Mouse (Mus musculus) forelimb bud, embryonic 11.5 days (tissue): ENCODE measurements around the gene Mocs1.

Source experiments
- DNase-seq: peaks from one replicate; pipeline ENCODE4 v3.0.0-alpha.2; 2012; ENCODE audit warnings: low read depth, low spot score

The Mocs1 gene

DNA sequence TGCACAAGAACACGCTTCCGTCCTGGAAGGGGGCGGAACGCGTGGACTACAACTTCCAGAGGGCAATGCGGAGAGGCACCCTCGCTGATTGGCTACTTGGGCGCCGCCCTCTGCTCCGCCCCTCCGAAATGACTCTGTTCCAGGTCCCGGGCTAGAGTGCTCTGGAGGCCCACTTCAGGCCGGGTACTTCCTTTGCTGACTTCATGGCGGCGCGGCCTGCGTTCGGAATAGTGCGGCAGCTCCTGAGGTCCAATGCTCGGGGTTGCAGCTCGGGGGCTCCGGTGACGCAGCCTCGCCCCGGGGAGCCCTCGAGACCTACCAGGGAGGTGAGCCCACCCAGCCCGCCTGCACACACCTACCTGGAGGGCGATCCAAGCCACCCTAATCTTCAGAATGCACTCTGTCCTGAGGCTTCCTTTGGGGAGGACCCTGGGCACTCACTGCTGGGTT is at the start of gene Mocs1:
Gene Mocs1 (plus strand): TSS at position 124 of the 450 bp plus-strand sequence.
- DNase-seq: peak; percentile 91

DNA sequence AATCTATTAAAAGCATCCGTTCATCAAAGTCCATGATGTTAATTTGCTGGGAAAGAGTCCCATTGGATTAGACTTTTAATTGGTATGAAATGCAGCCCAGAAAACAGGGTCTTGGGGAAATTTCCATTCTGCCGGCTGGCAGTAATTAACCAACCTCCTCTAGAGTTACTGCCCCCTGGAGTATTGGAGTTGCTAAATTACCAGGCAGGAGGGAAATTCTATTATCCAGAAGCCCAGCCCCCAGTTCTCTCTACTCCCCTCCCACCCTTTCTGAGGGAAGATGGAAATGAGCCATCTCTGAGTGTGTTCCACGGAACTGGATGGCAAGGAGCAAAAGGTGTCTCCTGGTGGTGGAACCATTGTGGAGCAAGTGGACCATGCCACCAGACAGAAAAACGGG is 48.5 kb upstream of the Mocs1 start:
- DNase-seq: no peak

DNA sequence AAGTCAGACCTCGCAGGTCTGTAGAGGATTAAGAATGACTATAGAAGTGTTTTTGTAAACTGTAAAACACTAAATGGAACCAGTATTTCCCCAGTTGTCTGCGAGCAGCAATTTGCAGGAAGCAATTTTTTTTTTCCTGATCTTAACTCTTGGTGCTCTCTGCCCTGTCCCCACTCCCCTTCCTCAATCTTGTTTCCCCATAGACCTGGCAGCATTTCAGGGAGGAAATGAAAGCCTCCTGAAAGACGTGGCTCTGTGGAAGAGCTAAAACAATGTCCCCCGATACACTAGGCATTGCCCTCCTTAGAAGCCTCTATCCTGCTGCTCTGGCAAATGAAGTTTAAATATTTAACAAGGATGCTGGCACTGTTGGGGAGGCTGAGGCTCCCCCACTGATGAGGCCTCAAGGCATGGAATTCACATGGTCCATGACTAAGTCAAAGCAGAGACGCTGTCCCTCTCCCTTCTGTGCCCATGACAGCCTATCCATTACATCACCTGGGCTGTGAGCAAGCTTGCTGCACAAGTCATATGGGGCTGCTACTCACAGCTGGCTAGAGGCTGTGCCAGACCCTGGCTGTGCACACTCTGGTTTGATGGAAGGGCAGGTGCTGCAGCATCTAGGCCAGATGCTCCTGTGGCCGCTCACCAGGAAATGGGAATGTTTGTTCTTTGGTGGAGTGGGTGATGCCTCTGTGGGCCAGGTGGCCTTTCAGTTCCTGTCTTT is 43.8 kb upstream of the Mocs1 start:
- DNase-seq: peak; percentile 35

DNA sequence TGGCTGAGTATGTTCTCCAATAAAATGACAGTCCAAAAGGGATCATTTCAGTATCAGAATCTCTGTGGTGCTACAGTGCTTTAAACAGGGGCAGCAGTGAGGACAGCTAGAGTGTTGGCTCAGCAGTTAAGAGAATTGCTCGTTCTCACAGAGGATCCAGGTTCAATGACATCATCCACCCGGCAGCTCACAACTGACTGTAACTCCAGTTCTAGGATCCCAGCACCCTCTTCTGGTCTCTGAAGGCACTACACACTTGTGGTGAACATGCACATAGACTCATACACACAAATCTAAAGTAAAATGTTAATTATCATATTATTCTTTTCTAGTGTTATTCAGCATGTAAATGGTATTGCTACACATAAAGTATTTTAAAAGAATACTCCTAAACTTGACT is 40.4 kb upstream of the Mocs1 start:
- no peak for DNase-seq

DNA sequence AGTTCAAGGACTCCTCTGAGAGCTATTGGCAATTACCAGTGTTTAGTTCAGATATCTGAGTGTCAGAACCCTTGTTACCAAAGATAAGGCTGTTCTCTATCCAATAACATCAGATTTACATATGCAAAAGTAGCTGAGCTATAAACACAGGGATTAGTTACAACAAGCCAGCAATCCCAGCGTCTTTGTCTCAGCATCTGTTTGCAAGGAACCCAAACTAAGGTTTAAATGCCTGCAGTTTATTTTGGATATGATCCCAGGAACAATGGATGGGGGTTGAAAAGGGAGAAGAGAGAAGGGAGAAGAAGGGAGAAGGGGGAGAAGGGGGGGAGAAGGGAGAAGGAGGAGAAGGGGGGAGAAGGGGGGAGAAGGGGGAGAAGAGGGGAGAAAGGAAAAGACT is 35.4 kb upstream of the Mocs1 start:
- DNase-seq: no peak

DNA sequence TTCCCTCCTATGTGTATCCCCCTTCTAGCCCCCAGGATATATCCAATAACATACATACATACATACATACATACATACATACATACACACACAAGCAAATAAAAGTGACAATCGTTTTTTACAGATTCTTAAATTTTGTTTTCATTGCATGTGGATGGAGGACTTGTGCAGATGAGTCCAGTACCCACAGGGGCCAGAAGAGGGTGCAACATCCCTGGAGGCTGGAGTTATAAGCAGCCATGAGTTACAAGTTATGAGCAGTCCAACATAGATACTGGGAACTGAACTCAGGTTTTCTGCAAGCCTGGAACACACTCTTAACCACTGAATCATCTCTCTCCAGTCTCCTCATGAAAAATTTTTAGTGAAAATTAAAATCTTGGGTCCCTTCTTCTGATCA is 33.3 kb upstream of the Mocs1 start:
- DNase-seq: no peak

DNA sequence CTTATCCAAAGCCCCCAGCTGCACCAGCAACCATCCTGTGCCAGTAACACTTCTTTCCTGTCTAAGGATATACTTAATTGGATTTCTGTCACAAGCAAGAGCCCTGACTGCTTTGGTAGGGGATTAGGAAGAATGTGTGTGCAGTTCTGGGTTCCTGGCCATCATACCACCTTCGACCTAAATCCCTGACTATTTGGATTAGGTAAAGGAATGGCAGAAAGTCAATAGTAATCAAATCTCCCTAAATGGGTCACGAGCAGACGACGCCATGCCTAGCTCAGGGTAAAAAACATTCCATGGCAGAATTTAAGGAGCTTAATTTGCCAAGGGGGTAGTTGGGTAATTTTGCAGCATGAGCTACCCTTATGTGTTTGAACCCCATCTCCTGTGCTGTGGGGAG is 28.6 kb upstream of the Mocs1 start:
- no peak for DNase-seq

DNA sequence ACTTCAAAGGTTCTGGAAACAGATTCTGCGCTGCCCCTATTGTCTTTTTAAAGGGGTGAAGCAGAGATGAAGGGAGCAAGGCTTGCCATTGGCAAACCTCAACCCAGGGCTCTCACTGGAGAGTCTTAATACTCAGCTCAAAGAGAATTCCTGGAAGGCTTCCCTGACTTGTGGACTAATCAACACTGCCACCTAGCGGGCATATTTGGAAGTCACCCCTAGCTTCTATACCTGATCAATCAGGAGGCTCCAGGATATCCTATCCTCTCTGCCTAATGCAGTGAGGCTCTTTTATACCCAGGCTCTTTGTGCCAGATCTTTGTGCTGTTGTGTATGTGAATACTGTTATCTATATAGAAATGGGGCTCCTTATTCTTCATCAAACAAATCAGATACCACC is 28.0 kb upstream of the Mocs1 start:
- peak; percentile 85 for DNase-seq

DNA sequence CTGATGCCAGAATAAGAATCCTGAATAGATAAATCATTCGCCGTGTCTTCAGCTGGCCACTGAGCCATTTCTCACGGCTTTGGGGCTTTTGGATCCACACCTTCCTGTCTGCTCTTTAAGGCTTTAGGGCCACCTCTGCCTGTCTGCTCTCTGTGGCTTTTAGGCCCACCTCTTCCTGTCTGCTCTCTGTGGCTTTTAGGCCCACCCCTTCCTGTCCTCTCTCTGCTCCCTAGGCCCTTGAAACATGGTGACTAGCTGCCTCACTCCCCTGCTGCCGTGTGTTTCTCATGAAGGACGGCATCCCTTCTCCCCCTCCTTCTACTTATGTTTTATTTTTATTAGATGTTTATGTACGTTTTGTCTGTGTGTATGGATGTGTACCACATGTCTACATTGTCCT is 25.0 kb upstream of the Mocs1 start:
- DNase-seq: no peak

DNA sequence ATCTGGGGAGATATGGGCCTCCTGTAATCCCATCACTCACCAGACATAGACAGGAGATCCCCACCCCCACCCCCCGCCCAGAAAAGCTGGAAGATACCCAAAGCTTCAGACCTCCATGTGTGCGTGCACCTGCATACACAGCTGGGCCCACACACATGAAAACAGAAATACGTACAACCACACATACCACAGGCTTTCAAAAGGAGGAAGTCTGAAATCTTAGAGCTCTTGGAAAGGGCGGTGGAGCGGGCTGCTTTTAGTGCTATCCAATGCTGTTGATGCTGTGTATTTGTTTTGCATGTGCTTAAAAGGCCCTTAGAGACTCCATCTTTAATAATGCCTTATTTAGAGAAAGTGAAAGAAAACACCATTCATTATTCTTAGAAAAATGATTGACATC is 22.2 kb upstream of the Mocs1 start:
- DNase-seq: no peak

DNA sequence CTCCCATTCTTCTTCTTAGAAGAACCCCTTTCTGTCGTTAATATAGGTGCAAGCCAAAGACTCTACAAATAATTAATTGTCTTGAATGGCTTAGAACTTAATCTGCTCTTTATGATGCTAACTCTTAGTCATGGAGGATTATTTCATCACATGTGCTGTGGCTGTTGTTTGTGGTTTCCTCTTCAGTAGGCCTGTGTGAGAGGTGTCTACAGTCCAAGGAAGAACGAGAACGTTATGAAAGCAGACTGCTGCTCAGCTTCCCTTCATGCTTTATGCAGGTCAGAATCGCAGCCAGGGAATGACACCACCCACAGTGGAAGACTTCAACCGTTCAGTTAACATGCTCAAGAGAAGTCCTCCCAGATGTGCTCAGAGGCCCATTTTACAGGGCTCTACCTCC is 15.2 kb upstream of the Mocs1 start:
- DNase-seq: no peak

DNA sequence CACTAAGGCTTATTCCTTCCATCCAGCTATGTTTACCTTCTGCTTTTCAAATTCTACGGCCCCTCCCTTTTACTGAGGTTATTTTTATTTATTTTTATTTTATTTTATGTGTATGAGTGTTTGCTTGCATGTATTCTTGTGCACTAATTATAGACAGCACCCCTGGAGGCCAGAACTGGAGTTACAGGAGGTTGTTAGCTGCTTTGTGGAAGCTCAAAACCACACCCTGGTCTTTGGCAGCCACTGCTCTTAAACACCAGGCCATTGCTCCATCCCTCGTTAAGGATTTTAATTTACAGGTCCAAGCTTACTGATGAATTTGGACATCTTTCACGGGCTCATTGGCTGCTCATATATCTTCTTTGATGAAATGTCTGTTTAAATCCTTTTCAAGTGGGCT is 14.6 kb upstream of the Mocs1 start:
- no peak for DNase-seq

DNA sequence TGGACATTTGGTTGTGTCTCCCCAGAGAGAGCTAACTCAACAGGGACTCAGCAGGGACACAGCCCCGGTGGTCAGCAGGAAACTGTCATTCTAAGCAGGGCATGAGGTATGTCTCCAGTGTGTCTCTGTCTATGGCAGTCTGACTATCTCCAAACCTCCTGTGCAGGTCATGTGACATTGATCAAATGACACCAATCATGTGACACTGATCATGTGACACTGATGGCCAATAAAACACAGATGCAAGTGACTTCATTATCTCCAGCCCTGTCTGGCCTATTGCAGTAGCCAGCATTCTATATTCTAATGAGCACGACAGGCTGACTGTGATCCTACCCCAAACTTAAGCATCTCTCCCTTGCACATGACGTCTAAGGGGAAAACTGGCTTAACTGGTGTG is 11.9 kb upstream of the Mocs1 start:
- no peak for DNase-seq

DNA sequence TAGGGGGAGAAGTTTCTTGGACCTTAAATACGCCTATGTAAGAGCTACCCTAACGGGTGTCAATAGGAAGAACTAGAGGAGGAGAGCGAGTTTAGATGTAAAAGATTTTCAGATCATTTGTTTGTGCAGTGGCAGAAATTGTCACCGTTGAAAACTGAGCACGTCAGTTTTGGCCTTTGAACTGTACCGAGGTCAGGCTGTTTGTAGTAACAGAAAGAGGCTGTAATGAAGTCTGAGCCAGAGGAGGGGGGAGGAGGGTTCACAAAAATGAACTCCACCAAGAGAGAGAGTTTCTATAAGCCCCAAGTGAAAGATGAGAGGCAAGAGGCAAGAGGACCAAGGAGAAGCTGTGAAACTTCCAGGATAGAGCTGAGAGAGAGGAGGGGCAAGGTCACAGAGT is 8.3 kb upstream of the Mocs1 start:
- DNase-seq: no peak

DNA sequence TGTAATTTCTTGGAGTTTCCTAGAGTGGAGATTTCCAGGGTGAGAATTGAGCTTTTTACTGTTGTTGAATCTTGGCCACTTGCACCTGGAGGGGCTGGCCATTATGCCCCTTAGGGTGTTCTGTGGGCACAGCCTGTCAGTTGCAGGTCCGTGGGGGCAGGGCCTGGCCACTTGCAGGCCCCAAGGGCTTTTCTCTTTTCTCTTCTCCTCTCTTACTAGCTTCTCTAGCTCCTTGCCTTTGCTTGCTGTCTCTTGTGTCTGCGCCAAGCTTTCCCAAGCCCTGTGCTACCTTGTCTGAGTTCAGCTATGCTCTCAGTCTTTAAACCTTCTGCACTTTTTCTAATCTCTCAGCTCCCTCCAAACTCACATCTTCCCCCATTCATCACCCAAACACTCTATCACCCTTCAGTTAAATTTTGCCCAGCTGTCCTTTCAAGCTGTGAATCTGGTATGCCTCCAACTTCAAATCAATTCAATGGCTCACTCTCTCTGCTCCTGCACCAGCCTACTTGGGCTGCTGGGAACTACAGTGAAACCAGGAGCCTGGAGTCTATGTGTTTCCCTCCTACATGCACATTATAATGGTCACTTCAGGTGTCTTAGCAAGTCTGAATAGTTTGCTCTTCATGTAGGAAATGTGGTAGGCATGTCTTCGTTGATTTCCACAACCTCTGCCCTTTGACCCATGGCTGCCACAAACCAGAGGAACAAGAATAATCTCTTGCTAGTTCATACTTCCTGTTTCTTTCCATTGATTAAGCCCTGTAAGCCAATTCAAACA is 5.7 kb upstream of the Mocs1 start:
- no peak for DNase-seq

DNA sequence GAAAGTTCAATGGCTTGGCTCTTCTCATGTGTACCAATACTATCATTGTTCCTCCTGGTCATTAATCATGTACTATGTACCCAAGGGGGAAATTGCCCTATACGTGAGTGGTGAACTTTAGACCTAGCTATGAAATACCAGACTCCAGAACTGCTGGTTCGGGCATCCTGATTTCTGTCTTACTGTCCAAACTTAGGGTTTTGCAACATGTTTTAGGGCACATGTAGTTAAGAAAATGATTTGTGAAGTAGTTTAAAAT is 5.2 kb upstream of the Mocs1 start:
- DNase-seq: no peak

DNA sequence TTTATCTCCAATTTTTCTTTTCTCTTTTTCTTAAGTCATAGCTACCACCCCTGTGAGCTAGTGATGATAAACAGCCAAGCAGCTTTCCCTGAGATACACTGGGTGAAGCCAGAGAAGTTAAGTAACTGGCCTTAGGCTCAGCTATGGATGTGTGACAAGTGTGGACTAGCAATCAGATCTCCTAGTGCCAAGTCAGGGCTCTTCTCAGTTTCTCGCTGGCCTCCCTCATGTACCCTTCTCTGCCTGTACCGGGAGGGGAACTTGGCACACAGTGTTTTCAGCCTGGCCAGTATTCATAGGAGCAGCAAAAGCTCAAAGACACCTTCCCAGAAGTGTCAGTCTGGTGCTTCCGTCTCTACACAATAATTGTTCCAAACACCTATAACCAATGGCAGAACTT is 4.3 kb upstream of the Mocs1 start:
- DNase-seq: no peak

DNA sequence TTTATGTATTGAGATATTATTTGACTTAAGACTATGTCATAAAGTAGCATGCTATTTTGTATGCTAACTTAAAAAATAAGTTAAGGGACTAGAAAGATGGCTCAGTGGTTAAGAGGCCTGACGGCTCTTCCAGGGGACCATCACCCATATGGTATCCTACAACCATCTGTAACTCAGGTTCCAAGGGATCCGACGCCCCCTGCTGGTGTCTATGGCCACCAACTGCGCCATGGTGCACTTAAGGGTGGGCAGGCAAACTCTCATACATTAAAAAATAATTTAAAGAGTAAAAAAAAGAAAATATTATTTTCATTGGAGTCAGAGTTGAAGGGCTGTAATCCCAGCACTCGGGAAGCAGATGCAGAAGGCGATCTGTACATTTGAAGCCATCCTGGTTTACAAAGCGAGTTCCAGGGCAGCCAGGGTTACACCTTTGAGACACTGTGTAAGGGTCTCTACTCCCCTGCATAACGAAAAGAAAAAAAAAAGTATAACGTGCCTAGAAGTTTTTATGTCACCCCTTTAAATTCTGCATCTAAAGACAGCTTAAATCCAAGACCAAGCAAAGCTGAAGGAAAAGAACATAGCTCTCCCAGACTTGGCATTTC is 427 bp upstream of the Mocs1 start:
- DNase-seq: peak; percentile 23

DNA sequence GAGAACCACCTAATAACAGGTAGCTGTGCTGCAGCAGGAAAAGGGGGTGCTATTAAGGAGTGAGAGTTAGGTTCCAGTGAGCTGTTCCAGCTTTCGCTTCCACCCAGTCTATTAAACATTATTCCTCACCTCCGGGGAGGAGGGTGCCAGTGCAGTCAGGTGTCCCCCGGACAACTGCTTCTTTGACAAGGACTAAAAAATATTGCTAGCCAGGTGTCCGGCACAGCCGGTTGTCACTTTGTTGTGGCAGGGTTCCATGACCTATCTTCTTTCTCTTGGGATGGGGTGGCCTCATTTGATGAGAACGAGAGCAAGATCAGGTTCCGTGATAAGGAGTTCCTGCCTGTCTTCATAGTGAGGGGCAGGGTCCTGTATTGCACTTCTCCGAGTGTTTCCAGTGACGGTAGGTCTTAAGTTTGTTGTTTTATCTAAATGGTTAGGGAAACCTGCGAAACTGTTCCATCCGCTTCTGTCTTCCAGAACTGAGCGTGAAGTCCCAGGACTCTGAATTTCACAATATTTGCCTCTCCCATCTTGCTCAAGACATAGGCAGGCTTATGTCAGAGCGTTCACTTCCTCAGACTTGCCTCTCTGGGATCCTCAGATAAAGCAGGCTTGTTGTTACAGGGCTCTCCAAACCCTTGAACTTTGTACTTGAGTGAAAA is 721 bp downstream of the Mocs1 start:
- no peak for DNase-seq

DNA sequence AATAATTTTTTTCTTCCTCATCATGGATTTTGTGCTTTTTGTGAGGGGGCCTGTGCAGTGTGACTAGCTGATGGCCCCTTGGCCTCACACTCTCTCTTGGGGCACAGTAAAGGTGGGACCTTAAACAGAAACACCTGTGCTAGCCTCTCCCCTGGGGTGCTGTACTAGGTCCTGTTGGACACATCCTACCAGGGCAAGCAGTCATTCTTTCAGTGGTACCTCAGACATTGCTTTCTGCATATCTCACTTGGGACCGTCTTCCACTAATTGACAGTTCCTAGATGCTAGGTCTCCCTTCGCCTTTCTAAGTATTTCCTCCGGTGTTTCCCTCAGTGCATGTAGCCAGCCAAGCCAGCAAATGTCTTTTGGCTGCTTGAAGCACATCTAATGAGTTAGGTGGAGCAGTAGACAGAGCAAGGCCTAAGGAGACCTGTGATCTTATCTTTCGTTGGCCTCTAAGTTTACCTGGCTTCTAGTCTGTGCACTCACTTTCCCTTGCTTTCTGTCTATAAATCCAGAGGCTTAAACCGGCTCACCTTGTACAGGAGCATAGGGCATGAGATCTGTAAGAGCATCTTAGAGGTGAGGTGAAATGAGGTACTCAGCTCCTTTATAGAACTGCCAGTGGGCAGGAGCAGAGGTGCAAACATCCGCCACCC is 1.4 kb downstream of the Mocs1 start:
- no peak for DNase-seq

DNA sequence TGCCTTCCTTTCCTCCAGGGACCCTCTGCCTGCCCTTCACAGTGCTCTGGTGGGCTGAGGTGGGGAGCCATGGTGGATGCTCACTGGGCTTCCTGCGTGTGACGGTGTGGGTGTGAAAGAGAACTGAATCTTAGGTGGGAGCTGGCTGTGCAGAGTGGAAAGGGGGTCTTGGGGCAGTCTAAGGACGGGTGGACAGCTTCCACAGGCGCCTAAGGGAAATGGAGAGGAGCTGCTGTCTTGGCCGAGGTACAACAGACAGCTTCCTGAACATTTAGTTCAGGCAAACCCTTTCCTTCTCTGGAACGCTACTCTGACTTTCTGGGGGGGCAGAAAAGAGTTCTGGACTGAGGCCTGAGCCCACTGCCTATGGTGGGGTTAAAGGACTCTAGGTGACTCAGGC is 2.0 kb downstream of the Mocs1 start:
- DNase-seq: no peak

DNA sequence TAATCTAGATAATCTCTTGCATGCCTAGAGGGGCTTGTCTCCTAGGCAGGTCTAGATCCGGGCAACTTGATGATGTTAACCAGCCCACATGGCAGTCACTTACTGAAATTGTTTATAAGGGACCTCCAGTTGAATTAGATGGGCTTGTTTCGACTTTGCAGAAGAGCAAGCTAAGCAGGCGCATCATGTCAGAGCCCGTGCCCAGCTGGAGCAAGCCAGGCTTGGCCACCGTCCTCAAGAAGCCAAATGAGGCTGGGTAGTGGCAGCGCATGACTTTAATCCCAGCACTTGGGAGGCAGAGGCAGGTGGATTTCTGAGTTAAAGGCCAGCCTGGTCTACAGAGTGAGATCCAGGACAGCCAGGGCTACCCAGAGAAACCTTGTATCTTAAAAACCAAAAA is 3.0 kb downstream of the Mocs1 start:
- DNase-seq: no peak
